Mouse (Mus musculus) midbrain, embryonic 14.5 days (tissue): Measurements from ENCODE around the gene Fam19a3. TPM values are rescaled to one million over a fixed set of nuclear protein-coding genes. Genes with fewer than 3 reads are reported as not detected.
A peak's percentile ranks its signal among the peaks of the same experiment; 100 is the strongest.

Experiments used
- ATAC-seq: fragments of 200-750 bp; cut with Nextera tagmentation; 2 replicates; pipeline ENCODE4 v1.8.0; 2017; ENCODE audit warnings: moderate number of reproducible peaks, moderate library complexity; ENCODE audit not compliant: low FRiP score, low TSS enrichment
- DNase-seq: peaks from one replicate; pipeline ENCODE4 v3.0.0-alpha.2; 2015
- H3K27ac ChIP-seq: fragments of 300-500 bp; sonication (generic); replicated peaks from 2 replicates; pipeline ENCODE4 v1.5.1; 2014; ENCODE audit warnings: mild to moderate bottlenecking, low read depth, low read length, moderate library complexity
- H3K27me3 ChIP-seq: fragments of 300-500 bp; sonication (generic); 2 replicates; pipeline ENCODE4 v1.6.1; 2014; ENCODE audit warnings: low read length, control low read depth, mixed read lengths; ENCODE audit not compliant: control insufficient read depth, insufficient read depth
- H3K36me3 ChIP-seq: fragments of 300-500 bp; sonication (generic); 2 replicates; pipeline ENCODE4 v1.6.1; 2014; ENCODE audit warnings: low read length, control low read depth; ENCODE audit not compliant: control insufficient read depth, insufficient read depth
- H3K4me1 ChIP-seq: fragments of 300-500 bp; sonication (generic); 2 replicates; pipeline ENCODE4 v1.6.1; 2014; ENCODE audit warnings: mild to moderate bottlenecking, antibody characterized with exemption, low read length, control low read depth; ENCODE audit not compliant: control insufficient read depth, insufficient read depth
- H3K4me2 ChIP-seq: fragments of 300-500 bp; sonication (generic); 2 replicates; pipeline ENCODE4 v1.6.1; 2014; ENCODE audit warnings: mild to moderate bottlenecking, low read length, moderate library complexity
- H3K4me3 ChIP-seq: fragments of 300-500 bp; sonication (generic); replicated peaks from 2 replicates; pipeline ENCODE4 v1.5.1; 2014; ENCODE audit warnings: low read depth, low read length
- H3K9ac ChIP-seq: fragments of 300-500 bp; sonication (generic); replicated peaks from 2 replicates; pipeline ENCODE4 v1.6.1; 2014; ENCODE audit warnings: mild to moderate bottlenecking, low read length, moderate library complexity
- H3K9me3 ChIP-seq: fragments of 300-500 bp; sonication (generic); 2 replicates; pipeline ENCODE4 v1.6.1; 2016; ENCODE audit warnings: low read length, control low read depth, mixed read lengths; ENCODE audit not compliant: control insufficient read depth
- WGBS: fragments of 180-500 bp; shearing (Covaris S2); extraction: QIAGEN DNeasy Blood & Tissue Kit; methylation state at CpG from one replicate; pipeline ENCODE4 v1.1.7; 2014; 5-methylcytosine and 5-hydroxymethylcytosine counted together
- polyA plus RNA-seq: library from polyadenylated mRNA; unstranded; fragments of >200 nt; fragmentation: Nextera tagmentation; extraction: Ambion mirVana; gene quantifications from 2 replicates; pipeline ENCODE4 v1.2.1, GENCODE M21; 2014

Fam19a3 gene
- polyA plus RNA-seq, 1 experiment from 2014 or later = not detected

DNA sequence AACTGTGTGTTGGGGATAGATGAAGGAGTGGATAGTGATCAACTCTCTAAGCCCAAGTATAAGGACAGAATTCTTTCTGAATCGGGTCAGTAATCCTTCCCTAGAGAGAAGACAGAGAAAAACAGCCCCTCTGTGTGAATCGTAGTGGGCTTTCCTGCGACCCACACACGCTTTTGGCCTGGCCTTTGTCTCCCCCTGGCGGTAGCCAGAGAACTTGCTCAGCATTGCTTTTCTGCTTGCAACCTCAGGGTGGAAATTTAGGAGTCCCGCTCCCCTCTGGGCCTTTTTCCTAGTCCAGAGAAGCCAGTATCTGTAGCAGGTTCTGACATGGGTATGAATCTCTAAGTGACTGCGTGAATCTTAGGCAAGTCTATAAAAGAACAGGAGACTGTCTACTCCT is 1.7 kb downstream of the Fam19a3 start:
- no peaks in the 10 kb centered on the region for H3K36me3 ChIP-seq
- H3K4me1 ChIP-seq = peaks cover 8% of the 10 kb centered on the region
- H3K27me3 ChIP-seq = peaks cover 89% of the 10 kb centered on the region
- no peak overlapping the region for H3K9ac ChIP-seq
- ATAC-seq = no peak
- H3K4me2 ChIP-seq = no peak overlapping the region; the same call in 1 of the 2 replicates
- 1% methylated on average over 7 of the region's 7 CpGs for WGBS
- peak; percentile 89 for DNase-seq
- H3K4me3 ChIP-seq = no peak overlapping the region
- no peak overlapping the region for H3K27ac ChIP-seq
- no peaks in the 10 kb centered on the region for H3K9me3 ChIP-seq

DNA sequence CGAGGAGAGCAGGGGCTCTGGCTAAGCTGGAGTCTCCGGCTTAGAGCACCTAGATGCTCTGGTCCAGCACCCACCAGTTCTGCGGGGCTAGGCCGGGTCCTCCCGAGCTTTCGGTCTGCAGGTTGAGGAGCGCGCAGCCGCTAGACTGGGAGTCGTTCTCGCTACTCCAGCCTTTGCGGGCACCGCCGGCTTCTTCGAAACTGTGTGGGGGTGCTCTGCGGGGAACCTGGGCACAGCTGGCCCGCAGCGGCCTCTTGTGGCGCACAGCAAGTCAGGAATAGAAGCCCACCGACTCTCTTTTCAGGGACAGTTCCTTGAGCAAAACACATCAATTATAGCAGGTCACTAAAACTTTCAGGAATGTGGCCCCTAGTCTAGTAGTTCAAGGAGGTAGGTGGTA is 4.3 kb downstream of the Fam19a3 start:
- DNase-seq (peak; percentile 84), ATAC-seq (0 out of 2 replicates have a peak, but pooled peaks have one; percentile 21)
- H3K27me3 ChIP-seq = peaks cover 64% of the 10 kb centered on the region
- no peak overlapping the region for H3K9ac ChIP-seq
- H3K27ac ChIP-seq = no peak overlapping the region
- no peaks in the 10 kb centered on the region for H3K36me3 ChIP-seq
- peak overlapping the region; percentile 56 for H3K4me2 ChIP-seq
- peak overlapping the region; percentile 31 for H3K4me3 ChIP-seq
- peaks cover 8% of the 10 kb centered on the region for H3K4me1 ChIP-seq
- 1% methylated on average over 20 of the region's 20 CpGs for WGBS
- no peaks in the 10 kb centered on the region for H3K9me3 ChIP-seq

DNA sequence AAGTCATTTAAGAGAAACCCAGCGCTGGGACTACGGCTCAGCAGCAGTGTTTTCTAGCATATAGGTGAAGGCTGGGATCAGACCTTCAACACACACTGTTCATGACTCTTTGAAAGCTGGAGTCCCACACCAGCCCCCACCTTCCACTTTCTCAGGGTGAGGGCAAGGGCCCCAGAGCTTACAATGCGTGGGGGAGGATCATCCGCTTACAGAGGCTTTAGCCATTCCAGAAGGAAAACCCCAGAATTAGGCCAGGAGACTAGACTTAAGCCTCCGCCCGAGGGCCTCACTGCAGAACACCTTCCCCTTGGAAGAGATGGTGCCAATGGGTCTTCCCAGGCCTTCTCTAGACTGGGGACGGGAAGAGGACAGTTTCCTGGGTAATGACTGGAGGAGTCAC is 8.3 kb downstream of the Fam19a3 start:
- no peak overlapping the region for H3K27ac ChIP-seq
- H3K4me3 ChIP-seq = no peak overlapping the region
- H3K4me1 ChIP-seq = no peaks in the 10 kb centered on the region
- no peak overlapping the region for H3K4me2 ChIP-seq
- no peak for ATAC-seq
- H3K36me3 ChIP-seq = no peaks in the 10 kb centered on the region
- no peaks in the 10 kb centered on the region for H3K9me3 ChIP-seq
- WGBS = 61% methylated on average over 7 of the region's 7 CpGs
- DNase-seq = no peak
- H3K9ac ChIP-seq = no peak overlapping the region
- H3K27me3 ChIP-seq = peaks cover 24% of the 10 kb centered on the region

DNA sequence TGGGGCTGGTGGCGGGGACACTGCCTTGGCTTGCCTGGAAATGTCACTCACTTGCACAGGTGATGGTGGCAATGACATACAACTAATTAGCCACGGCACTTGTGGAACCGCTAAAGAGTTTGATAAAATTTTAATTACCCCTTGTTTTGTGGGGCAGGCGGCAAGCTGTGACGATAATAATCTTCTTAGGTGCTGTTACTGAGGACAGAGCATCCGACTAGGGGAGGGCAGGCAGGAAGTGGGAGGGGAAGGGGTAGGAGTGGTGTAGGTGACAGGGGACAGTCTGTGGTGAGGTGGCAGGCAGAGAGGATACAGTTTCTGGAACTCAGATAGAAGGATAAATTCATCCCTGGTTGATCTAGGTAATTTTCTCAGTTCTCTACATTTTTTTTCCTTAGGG is 10.2 kb downstream of the Fam19a3 start:
- 61% methylated on average over 6 of the region's 6 CpGs for WGBS
- H3K27me3 ChIP-seq = peaks cover 5% of the 10 kb centered on the region

DNA sequence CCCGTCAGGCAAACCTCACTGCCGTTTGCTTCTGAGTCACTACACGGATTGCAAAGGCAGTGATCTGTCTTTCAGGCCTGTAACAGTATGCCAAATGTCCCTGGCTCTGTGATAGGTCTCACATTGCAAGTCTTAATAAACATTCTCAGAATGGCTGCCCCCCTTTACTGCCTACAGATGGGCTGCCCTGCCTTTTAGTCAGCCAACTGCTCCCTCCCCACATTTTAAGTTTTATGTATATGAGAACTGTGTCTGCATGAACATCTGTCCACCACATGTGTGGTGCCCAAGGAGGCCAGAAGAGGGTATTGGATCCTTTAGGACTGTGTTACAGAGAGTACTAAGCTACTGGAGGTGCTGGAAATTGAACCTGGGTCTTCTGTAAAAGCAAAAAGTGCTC is 10.7 kb downstream of the Fam19a3 start:
- H3K4me2 ChIP-seq = no peak overlapping the region
- no peaks in the 10 kb centered on the region for H3K4me1 ChIP-seq
- no peaks in the 10 kb centered on the region; the same call in 1 of the 2 replicates for H3K27me3 ChIP-seq
- no peaks in the 10 kb centered on the region for H3K9me3 ChIP-seq
- WGBS = 92% methylated on average over 3 of the region's 3 CpGs
- no peaks in the 10 kb centered on the region for H3K36me3 ChIP-seq
- no peak overlapping the region for H3K4me3 ChIP-seq
- ATAC-seq (no peak), DNase-seq (no peak)
- H3K9ac ChIP-seq = no peak overlapping the region
- H3K27ac ChIP-seq = no peak overlapping the region

More for the DNA sequence above, 10.2 kb downstream of the Fam19a3 start:
- ATAC-seq = no peak
- no peak overlapping the region for H3K27ac ChIP-seq
- no peaks in the 10 kb centered on the region for H3K36me3 ChIP-seq
- H3K4me1 ChIP-seq = no peaks in the 10 kb centered on the region
- no peak overlapping the region for H3K4me2 ChIP-seq
- H3K4me3 ChIP-seq = no peak overlapping the region
- no peak overlapping the region for H3K9ac ChIP-seq
- no peaks in the 10 kb centered on the region for H3K9me3 ChIP-seq
- DNase-seq = no peak

DNA sequence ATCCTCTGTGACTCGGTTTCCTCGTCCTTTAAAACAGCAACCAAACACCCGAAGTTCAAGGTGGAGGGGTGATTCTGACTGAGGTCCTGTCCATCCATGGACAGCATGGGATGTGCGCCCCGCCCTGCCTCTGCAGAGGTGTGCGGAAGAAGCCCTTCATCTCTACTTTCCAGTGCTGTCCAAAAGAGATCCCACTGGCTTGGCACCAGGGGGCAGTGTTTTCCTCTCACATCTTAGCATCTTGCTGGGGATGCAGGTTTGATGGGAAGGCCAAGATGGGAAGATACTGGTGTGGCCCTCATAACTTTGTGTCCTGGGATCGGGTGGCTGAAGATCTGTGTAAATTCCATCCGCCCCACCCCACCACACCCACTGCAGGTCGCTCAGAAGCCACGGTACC is 11.6 kb downstream of the Fam19a3 start:
- DNase-seq (peak; percentile 57), ATAC-seq (no peak)
- Histone ChIP-seq H3K4me1 (no peaks in the 10 kb centered on the region), H3K9ac (no peak overlapping the region), H3K27ac (no peak overlapping the region), H3K27me3 (no peaks in the 10 kb centered on the region), H3K36me3 (no peaks in the 10 kb centered on the region), H3K9me3 (no peaks in the 10 kb centered on the region), H3K4me2 (no peak overlapping the region), H3K4me3 (no peak overlapping the region)
- WGBS = 57% methylated on average over 10 of the region's 10 CpGs

DNA sequence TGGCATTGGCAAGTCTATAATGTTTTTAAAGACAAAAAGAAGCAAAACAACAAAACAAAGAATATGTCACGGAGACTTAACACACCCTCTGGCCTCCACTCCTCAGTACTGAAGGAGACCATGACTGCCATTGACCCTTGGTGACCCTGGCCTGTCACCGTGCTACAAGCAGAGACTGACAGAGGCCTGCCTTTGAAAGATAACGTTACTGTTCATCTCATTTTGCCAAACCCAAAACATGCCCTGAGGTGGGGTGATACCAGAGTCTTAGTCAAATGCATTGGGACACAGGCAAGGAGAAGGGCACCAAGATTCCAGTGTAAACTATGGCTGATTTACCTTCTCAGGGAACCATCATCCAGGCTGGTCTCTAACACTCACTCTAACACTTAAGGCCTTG is 12.5 kb downstream of the Fam19a3 start:
- DNase-seq (no peak), ATAC-seq (no peak)

DNA sequence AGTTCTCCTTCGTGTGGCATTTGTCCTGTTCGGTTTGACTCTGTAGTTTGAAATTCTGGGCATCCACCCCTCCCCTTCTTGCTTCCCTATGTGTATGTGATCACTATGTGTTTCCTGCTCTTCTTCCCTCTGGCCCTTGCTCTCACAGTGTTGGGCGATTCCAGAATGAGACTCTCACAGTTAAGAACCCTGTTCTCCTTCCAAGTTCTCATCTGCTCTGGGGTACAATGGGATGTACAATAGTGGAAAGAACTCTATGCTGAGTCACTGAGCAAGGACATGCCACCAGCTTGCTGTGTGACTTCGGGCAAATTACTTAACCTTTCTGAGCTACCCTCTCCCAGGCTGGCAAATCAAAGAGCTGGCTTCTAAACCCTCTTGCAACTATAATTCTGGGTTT is 13.9 kb downstream of the Fam19a3 start:
- no peak for DNase-seq
- H3K27me3 ChIP-seq = no peaks in the 10 kb centered on the region
- H3K9ac ChIP-seq = no peak overlapping the region
- H3K4me3 ChIP-seq = no peak overlapping the region
- H3K36me3 ChIP-seq = no peaks in the 10 kb centered on the region
- ATAC-seq = no peak
- no peak overlapping the region for H3K27ac ChIP-seq
- WGBS = 76% methylated on average over 4 of the region's 4 CpGs
- H3K4me2 ChIP-seq = no peak overlapping the region
- no peaks in the 10 kb centered on the region for H3K4me1 ChIP-seq
- no peaks in the 10 kb centered on the region for H3K9me3 ChIP-seq

More for the DNA sequence above, 12.5 kb downstream of the Fam19a3 start:
- Histone ChIP-seq H3K9me3 (no peaks in the 10 kb centered on the region), H3K4me2 (no peak overlapping the region), H3K9ac (no peak overlapping the region), H3K27ac (no peak overlapping the region), H3K4me1 (no peaks in the 10 kb centered on the region), H3K27me3 (no peaks in the 10 kb centered on the region), H3K4me3 (no peak overlapping the region), H3K36me3 (no peaks in the 10 kb centered on the region)
- 7% methylated on average over 3 of the region's 3 CpGs for WGBS

DNA sequence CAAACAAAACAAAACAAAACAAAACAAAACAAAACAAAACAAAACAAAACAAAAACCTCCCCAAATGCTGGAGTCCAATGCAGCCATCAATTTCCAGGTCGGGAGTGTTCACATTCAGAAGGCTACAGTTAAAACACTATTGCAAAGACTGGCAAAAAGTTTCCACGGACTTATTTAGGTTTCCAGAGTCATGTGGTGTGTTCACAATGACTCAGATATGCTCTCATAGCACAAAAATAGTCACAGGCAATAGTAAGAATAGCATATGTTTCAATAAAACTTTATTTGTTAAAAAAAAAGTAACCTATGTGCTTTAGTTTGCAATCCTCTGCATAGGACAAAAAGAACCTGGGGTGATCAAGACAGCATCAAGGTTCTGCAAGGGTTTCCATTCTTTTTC is 14.5 kb downstream of the Fam19a3 start:
- H3K9ac ChIP-seq = no peak overlapping the region
- no peaks in the 10 kb centered on the region for H3K9me3 ChIP-seq
- no peaks in the 10 kb centered on the region for H3K27me3 ChIP-seq
- H3K4me2 ChIP-seq = no peak overlapping the region
- 66% methylated on average over 2 of the region's 2 CpGs for WGBS
- H3K27ac ChIP-seq = no peak overlapping the region
- no peak for ATAC-seq
- H3K4me1 ChIP-seq = no peaks in the 10 kb centered on the region
- no peaks in the 10 kb centered on the region for H3K36me3 ChIP-seq
- H3K4me3 ChIP-seq = no peak overlapping the region
- DNase-seq = no peak
